Mouse (Mus musculus): ENCODE results near the gene Tapbpl.

GRCm38 (mm10) chr6:125221115-125221745, 10.4 kb downstream of the Tapbpl start:
- TF ChIP-seq CTCF (IDR thresholded peaks at IDR 0.05; ENCODE audit: insufficient read depth, low read depth, low read length) (no peak), POLR2A (IDR thresholded peaks at IDR 0.05; ENCODE audit: insufficient read depth, low read depth, low read length) (no peak)
